Mouse (Mus musculus) lung, adult 10 weeks (tissue): ENCODE results near the gene Ctsr. TPM values are rescaled to one million over a fixed set of nuclear protein-coding genes. Genes with fewer than 3 reads are reported as not detected.

Source experiments
- polyA plus RNA-seq: library from polyadenylated mRNA; stranded (reverse); fragments of 350-450 nt; fragmentation: Illumina TruSeq; extraction: RNeasy Lipid Tissue Mini Kit (QIAGEN cat#74804); gene quantifications from one replicate; pipeline ENCODE4 v1.2.3, GENCODE M21; 2014; ENCODE audit warnings: low read depth, low replicate concordance; ENCODE audit not compliant: insufficient read depth

Gene Ctsr
- polyA plus RNA-seq = not detected

GRCm38 (mm10) chr13:61164156-61164555 is at the start of gene Ctsr:
TSS of gene Ctsr (minus strand) at chr13:61164256.

GRCm38 (mm10) chr13:61203310-61203709 is 39.3 kb upstream of the Ctsr start, which contains the start of gene Cts6:
TSS of gene Cts6 (minus strand) at chr13:61203410.

Other genes starting within 250 kb of the Ctsr start
- not detected for gene Gm49393, start 228.7 kb downstream of the Ctsr start, polyA plus RNA-seq
- gene Gm49391, start 227.7 kb downstream of the Ctsr start, polyA plus RNA-seq = 27.7 TPM
- gene Ctla2a, start 227.6 kb downstream of the Ctsr start, polyA plus RNA-seq = 546 TPM
- gene Tpbpa, start 222.3 kb downstream of the Ctsr start, polyA plus RNA-seq = not detected
- gene Ctsj, start 158.3 kb downstream of the Ctsr start, polyA plus RNA-seq = not detected
- not detected for gene Ctsq, start 123.6 kb downstream of the Ctsr start, polyA plus RNA-seq
- gene Cts6, start 39.2 kb upstream of the Ctsr start, polyA plus RNA-seq = not detected
- gene Cts8, start 91.1 kb upstream of the Ctsr start, polyA plus RNA-seq = not detected
- gene Gm49398, start 124.6 kb upstream of the Ctsr start, polyA plus RNA-seq = not detected
- not detected for gene Cts7, start 193.9 kb upstream of the Ctsr start, polyA plus RNA-seq